Mouse (Mus musculus): Measurements from ENCODE around the gene H1foo. TPM values are rescaled to one million over a fixed set of nuclear protein-coding genes. Genes with fewer than 3 reads are reported as not detected.

Gene H1foo
- total and polyA plus RNA-seq, 3 experiments = not detected

DNA sequence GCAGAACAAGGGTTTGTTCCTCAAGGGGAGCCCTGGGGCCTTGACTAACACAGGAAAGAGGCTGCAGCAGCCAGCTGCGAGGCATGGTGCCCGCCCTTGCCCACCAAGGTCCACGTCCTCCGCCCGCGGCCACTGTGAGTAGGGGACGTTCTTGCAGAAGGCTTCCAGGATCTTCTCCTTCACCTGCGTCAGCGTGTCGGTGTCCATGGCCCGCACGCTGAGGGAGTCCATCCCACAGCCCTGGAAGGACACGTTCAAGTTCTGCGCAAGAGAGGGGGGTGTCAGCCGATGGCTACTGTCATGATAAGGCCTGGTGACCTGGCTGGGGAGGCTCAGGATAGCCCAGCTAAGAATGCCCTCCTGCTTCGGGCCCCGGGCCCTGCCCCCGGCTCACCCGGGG lies 15.6 kb downstream of the H1foo start:
- Histone ChIP-seq H3K4me3 (ENCODE audit: low read depth, low read length) (no peak overlapping the region), H3K36me3 (replicated peaks) (no peaks in the 10 kb centered on the region), H3K27me3 (ENCODE audit: insufficient read depth, low read length) (peaks cover 23% of the 10 kb centered on the region; the same call in 1 of the 2 replicates), H3K4me1 (ENCODE audit: insufficient read depth, low read depth, low read length) (no peaks in the 10 kb centered on the region), H3K9me3 (replicated peaks) (no peaks in the 10 kb centered on the region)
- TF ChIP-seq GATA2 (IDR thresholded peaks at IDR 0.05; ENCODE audit: borderline replicate concordance, low read depth, low read length) (no peak), POLR2AphosphoS5 (IDR thresholded peaks at IDR 0.05; ENCODE audit: insufficient replicate concordance, low read depth, low read length) (no peak), CTCF (IDR thresholded peaks at IDR 0.05; ENCODE audit: low read depth, low read length) (no peak), TAL1 (conservative IDR thresholded peaks at IDR 0.05; ENCODE audit: low read depth, low read length) (no peak), GATA1 (IDR thresholded peaks at IDR 0.05; ENCODE audit: borderline replicate concordance, low read length) (no peak)
- DNase-seq (ENCODE audit: low spot score) (no peak), ATAC-seq (ENCODE audit: extremely low read depth, insufficient number of reproducible peaks, low FRiP score, poor library complexity, severe bottlenecking) (no peak)

DNA sequence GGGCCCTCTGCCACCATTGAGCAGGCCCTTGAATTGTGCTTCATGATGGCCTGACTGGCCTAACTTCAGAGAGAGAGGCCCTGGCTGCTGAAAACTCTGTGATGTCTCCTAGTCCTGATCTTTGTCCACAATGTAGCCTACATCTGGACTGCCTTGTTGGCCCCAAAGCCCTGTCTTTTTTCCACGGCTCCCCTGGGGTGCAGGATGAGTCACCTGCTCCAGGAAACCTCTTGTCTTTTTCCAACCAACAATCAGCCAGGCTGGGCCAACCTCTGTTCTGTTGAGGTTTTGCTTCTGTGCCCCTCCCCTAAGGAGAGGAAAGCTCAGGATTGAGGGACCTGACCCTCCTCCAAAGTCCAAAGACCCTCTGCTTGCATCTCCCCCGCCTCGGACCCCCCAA lies 17.0 kb downstream of the H1foo start:
- no peak overlapping the region for H3K4me3 ChIP-seq (ENCODE audit: low read depth, low read length)
- TF ChIP-seq GATA2 (IDR thresholded peaks at IDR 0.05; ENCODE audit: borderline replicate concordance, low read depth, low read length) (no peak), GATA1 (IDR thresholded peaks at IDR 0.05; ENCODE audit: borderline replicate concordance, low read length) (no peak), POLR2AphosphoS5 (IDR thresholded peaks at IDR 0.05; ENCODE audit: insufficient replicate concordance, low read depth, low read length) (no peak), TAL1 (conservative IDR thresholded peaks at IDR 0.05; ENCODE audit: low read depth, low read length) (no peak), CTCF (IDR thresholded peaks at IDR 0.05; ENCODE audit: low read depth, low read length) (no peak)
- ATAC-seq (ENCODE audit: extremely low read depth, insufficient number of reproducible peaks, low FRiP score, poor library complexity, severe bottlenecking) (no peak), DNase-seq (ENCODE audit: low spot score) (no peak)
- H3K27me3 ChIP-seq (ENCODE audit: insufficient read depth, low read length) = peaks cover 21% of the 10 kb centered on the region; the same call in 1 of the 2 replicates
- no peaks in the 10 kb centered on the region for H3K9me3 ChIP-seq (replicated peaks)
- no peaks in the 10 kb centered on the region for H3K4me1 ChIP-seq (ENCODE audit: insufficient read depth, low read depth, low read length)
- no peaks in the 10 kb centered on the region for H3K36me3 ChIP-seq (replicated peaks)

DNA sequence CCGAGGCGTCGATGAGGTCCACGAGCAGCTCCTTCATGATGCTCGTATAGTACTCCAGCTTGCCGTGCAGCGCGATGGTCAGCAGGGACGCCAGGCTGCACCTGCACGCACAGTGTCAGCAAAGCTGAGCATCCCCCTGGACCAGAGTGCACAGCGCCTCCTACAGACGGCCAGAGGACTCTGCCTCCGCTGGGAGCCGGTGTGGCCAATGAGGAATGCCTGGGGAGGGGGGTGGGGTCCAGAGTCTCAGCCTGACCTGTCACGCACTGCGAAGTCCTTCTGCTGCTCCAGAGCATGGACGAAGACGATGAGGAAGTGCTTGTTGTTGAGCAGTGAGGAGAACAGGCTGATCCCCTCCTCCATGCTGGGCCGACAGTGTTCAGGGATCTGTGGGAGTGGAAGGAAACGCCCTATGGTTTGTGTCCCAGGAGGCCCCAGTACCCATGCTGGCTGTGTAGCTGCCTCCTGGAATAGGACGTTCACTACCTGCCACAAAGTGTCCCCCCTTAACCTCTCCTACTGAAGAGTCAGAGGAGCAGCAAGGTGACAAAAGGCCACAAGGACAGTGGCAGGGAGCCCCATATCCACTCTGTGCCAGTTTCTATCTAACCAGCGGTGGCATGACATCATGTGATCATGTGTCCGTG lies 17.8 kb downstream of the H1foo start:
- no peaks in the 10 kb centered on the region for H3K9me3 ChIP-seq (replicated peaks)
- TF ChIP-seq POLR2AphosphoS5 (IDR thresholded peaks at IDR 0.05; ENCODE audit: insufficient replicate concordance, low read depth, low read length) (no peak), GATA2 (IDR thresholded peaks at IDR 0.05; ENCODE audit: borderline replicate concordance, low read depth, low read length) (no peak), CTCF (IDR thresholded peaks at IDR 0.05; ENCODE audit: low read depth, low read length) (no peak), TAL1 (conservative IDR thresholded peaks at IDR 0.05; ENCODE audit: low read depth, low read length) (no peak), GATA1 (IDR thresholded peaks at IDR 0.05; ENCODE audit: borderline replicate concordance, low read length) (no peak)
- ATAC-seq (ENCODE audit: extremely low read depth, insufficient number of reproducible peaks, low FRiP score, poor library complexity, severe bottlenecking) (no peak), DNase-seq (ENCODE audit: low spot score) (no peak)
- peaks cover 17% of the 10 kb centered on the region; the same call in 1 of the 2 replicates for H3K27me3 ChIP-seq (ENCODE audit: insufficient read depth, low read length)
- no peaks in the 10 kb centered on the region for H3K36me3 ChIP-seq (replicated peaks)
- H3K4me3 ChIP-seq (ENCODE audit: low read depth, low read length) = no peak overlapping the region
- H3K4me1 ChIP-seq (ENCODE audit: insufficient read depth, low read depth, low read length) = no peaks in the 10 kb centered on the region

GRCm38 (mm10) chr6:115963656-115964055 lies 18.9 kb downstream of the H1foo start:
- H3K36me3 ChIP-seq (replicated peaks) = no peaks in the 10 kb centered on the region
- DNase-seq (ENCODE audit: low spot score) = no peak
- no peak for ATAC-seq (ENCODE audit: extremely low read depth, insufficient number of reproducible peaks, low FRiP score, poor library complexity, severe bottlenecking)
- H3K9me3 ChIP-seq (replicated peaks) = no peaks in the 10 kb centered on the region
- no peak overlapping the region for H3K4me3 ChIP-seq (ENCODE audit: low read depth, low read length)
- H3K4me1 ChIP-seq (ENCODE audit: insufficient read depth, low read depth, low read length) = no peaks in the 10 kb centered on the region
- H3K27me3 ChIP-seq (ENCODE audit: insufficient read depth, low read length) = peaks cover 17% of the 10 kb centered on the region; the same call in 1 of the 2 replicates
- TF ChIP-seq GATA1 (IDR thresholded peaks at IDR 0.05; ENCODE audit: borderline replicate concordance, low read length) = no peak

DNA sequence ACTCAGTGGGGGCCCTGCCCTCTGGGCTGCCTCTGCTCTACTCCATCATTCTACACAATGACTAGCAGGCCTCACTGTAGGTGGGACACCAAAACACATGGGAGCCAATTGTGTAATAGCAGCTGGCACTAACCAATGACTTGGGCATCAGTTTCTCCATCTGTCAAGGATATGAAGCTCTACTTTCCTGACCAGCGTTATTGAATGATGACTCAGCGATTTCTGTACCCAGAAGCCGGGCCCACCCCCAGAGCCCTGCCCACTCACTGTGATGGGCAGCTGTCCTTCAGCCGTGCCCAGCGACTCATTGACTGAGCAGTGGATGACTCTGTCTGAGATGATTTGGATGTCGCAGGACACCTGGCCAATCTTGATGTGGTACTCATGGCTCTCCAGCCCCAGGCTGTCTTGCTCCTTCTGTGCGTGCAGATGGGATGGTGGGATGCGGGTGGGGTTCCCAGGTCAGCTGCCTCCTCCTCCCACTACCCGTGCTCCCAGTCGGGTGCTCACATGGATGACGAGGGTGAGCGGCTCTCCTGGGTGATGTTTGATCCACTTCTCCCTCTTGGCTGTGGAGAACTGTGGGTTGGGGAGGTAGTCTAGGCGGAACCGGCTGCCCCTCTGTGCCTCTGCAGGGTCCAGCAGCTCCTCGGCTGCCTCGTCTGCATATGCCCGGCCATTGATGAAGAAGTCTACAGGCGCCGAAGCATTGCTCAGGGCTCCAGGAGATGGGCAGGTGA lies 21.7 kb downstream of the H1foo start:
- Histone ChIP-seq H3K9me3 (replicated peaks) (no peaks in the 10 kb centered on the region), H3K4me1 (ENCODE audit: insufficient read depth, low read depth, low read length) (no peaks in the 10 kb centered on the region), H3K36me3 (replicated peaks) (no peaks in the 10 kb centered on the region), H3K27me3 (ENCODE audit: insufficient read depth, low read length) (peaks cover 17% of the 10 kb centered on the region; the same call in 1 of the 2 replicates), H3K4me3 (ENCODE audit: low read depth, low read length) (no peak overlapping the region)
- DNase-seq (ENCODE audit: low spot score) = no peak
- TF ChIP-seq CTCF (IDR thresholded peaks at IDR 0.05; ENCODE audit: low read depth, low read length) = no peak
- TF ChIP-seq TAL1 (conservative IDR thresholded peaks at IDR 0.05; ENCODE audit: low read depth, low read length) = no peak
- no peak for TF ChIP-seq POLR2AphosphoS5 (IDR thresholded peaks at IDR 0.05; ENCODE audit: insufficient replicate concordance, low read depth, low read length)
- TF ChIP-seq GATA2 (IDR thresholded peaks at IDR 0.05; ENCODE audit: borderline replicate concordance, low read depth, low read length) = no peak
- no peak for TF ChIP-seq GATA1 (IDR thresholded peaks at IDR 0.05; ENCODE audit: borderline replicate concordance, low read length)
- ATAC-seq (ENCODE audit: extremely low read depth, insufficient number of reproducible peaks, low FRiP score, poor library complexity, severe bottlenecking) = no peak

GRCm38 (mm10) chr6:115967291-115967880 lies 22.6 kb downstream of the H1foo start:
- TF ChIP-seq CTCF (IDR thresholded peaks at IDR 0.05; ENCODE audit: low read depth, low read length) (no peak), GATA1 (IDR thresholded peaks at IDR 0.05; ENCODE audit: borderline replicate concordance, low read length) (no peak)
- peaks cover 15% of the 10 kb centered on the region; the same call in 1 of the 2 replicates for H3K27me3 ChIP-seq (ENCODE audit: insufficient read depth, low read length)
- DNase-seq (ENCODE audit: low spot score) (no peak), ATAC-seq (ENCODE audit: extremely low read depth, insufficient number of reproducible peaks, low FRiP score, poor library complexity, severe bottlenecking) (no peak)
- H3K4me3 ChIP-seq (ENCODE audit: low read depth, low read length) = peak overlapping the region; percentile 2; the same call in 1 of the 2 replicates
- H3K36me3 ChIP-seq (replicated peaks) = no peaks in the 10 kb centered on the region
- no peaks in the 10 kb centered on the region for H3K4me1 ChIP-seq (ENCODE audit: insufficient read depth, low read depth, low read length)
- H3K9me3 ChIP-seq (replicated peaks) = no peaks in the 10 kb centered on the region
